Mouse (Mus musculus) cortical plate, adult 2 months (tissue): Measurements from ENCODE around the gene Vmn1r200.
"Not testable (repeated sequence)": the region's sequence is repeated elsewhere in the genome, so short reads cannot be mapped to it uniquely, and the experiment has no call there.

Experiments used
- CTCF ChIP-seq: fragments of 200-500 bp; IDR thresholded peaks from 2 replicates; pipeline ENCODE4 v1.5.1; 2011; ENCODE audit warnings: mild to moderate bottlenecking, control low read depth, low read length; ENCODE audit not compliant: insufficient read depth; ENCODE audit errors: extremely low read depth
- POLR2A ChIP-seq: fragments of 200-500 bp; IDR thresholded peaks from 2 replicates; pipeline ENCODE4 v1.6.1; 2011; ENCODE audit warnings: mild to moderate bottlenecking, low read length, control low read depth; ENCODE audit not compliant: insufficient read depth; ENCODE audit errors: extremely low read depth

GRCm38 (mm10) chr13:22381128-22381527, 9.0 kb upstream of the Vmn1r200 start:
- TF ChIP-seq POLR2A, CTCF: not testable (repeated sequence)
